Mouse (Mus musculus): ENCODE data around the gene Med16. TPM values are rescaled to one million over a fixed set of nuclear protein-coding genes. Genes with fewer than 3 reads are reported as not detected.

Gene Med16
- total RNA-seq, 2 experiments from 2014 or later = 39.7 to 50.6 TPM

Small RNA genes lying within 50 kb of the gene (microRNA-seq; reads per million reads assigned to microRNA genes)
- gene Mir6910 = not detected

Other genes starting within 250 kb of the Med16 start
- not detected for gene Madcam1, start 244.4 kb downstream of the Med16 start, total RNA-seq (2021)
- gene Tpgs1, start 239.6 kb downstream of the Med16 start, total RNA-seq (2021) = 10 to 100 TPM; 31.6 to 39.0 TPM
- gene Cdc34, start 226.7 kb downstream of the Med16 start, total RNA-seq (2021) = 10 to 100 TPM; 75.0 to 79.9 TPM
- 1 to 10 TPM in 1 of 2 experiments, under 1 TPM in 1; 0.86 to 1.0 TPM for gene Gzmm, start 219.9 kb downstream of the Med16 start, total RNA-seq (2021)
- 100 to 1,000 TPM; 558 to 568 TPM for gene Bsg, start 204.4 kb downstream of the Med16 start, total RNA-seq (2021)
- gene Hcn2, start 192.3 kb downstream of the Med16 start, total RNA-seq (2021) = 1 to 10 TPM; 4.3 to 6.0 TPM
- 10 to 100 TPM; 51.1 to 58.0 TPM for gene Polrmt, start 162.3 kb downstream of the Med16 start, total RNA-seq (2021)
- not detected for gene Fgf22, start 153.8 kb downstream of the Med16 start, total RNA-seq (2021)
- gene Rnf126, start 142.0 kb downstream of the Med16 start, total RNA-seq (2021) = 10 to 100 TPM; 53.0 to 55.2 TPM
- 10 to 100 TPM; 11.3 to 22.9 TPM for gene Fstl3, start 131.7 kb downstream of the Med16 start, total RNA-seq (2021)
- gene Prss57, start 118.0 kb downstream of the Med16 start, total RNA-seq (2021) = not detected
- 10 to 100 TPM; 75.4 to 93.7 TPM for gene Palm, start 115.4 kb downstream of the Med16 start, total RNA-seq (2021)
- gene Misp, start 87.9 kb downstream of the Med16 start, total RNA-seq (2021) = under 1 TPM in 1 of 2 experiments, not detected in 1; 0.43 TPM
- gene Ptbp1, start 54.5 kb downstream of the Med16 start, total RNA-seq (2021) = 100 to 1,000 TPM; 257 to 299 TPM
- gene Prtn3, start 34.4 kb downstream of the Med16 start, total RNA-seq (2021) = under 1 TPM; 0.50 to 0.56 TPM
- gene Plppr3, start 34.3 kb downstream of the Med16 start, total RNA-seq (2021) = under 1 TPM; 0.16 to 0.50 TPM
- gene Elane, start 22.7 kb downstream of the Med16 start, total RNA-seq (2021) = under 1 TPM; 0.30 to 0.33 TPM
- gene Cfd, start 18.1 kb downstream of the Med16 start, total RNA-seq (2021) = 1,000 to 10,000 TPM; 1,484 to 1,596 TPM
- gene Gm26602, start 1.9 kb upstream of the Med16 start, total RNA-seq (2021) = not detected
- 1 to 10 TPM; 1.2 to 1.3 TPM for gene Kiss1r, start 8.0 kb upstream of the Med16 start, total RNA-seq (2021)
- gene R3hdm4, start 12.3 kb upstream of the Med16 start, total RNA-seq (2021) = 100 to 1,000 TPM; 104 to 118 TPM
- 1 to 10 TPM; 3.0 to 4.1 TPM for gene Arid3a, start 18.1 kb upstream of the Med16 start, total RNA-seq (2021)
- gene Wdr18, start 51.2 kb upstream of the Med16 start, total RNA-seq (2021) = 10 to 100 TPM; 37.8 to 48.9 TPM
- not detected for gene Grin3b, start 61.8 kb upstream of the Med16 start, total RNA-seq (2021)
- gene Tmem259, start 75.4 kb upstream of the Med16 start, total RNA-seq (2021) = 100 to 1,000 TPM; 144 to 146 TPM
- gene Cnn2, start 79.7 kb upstream of the Med16 start, total RNA-seq (2021) = 10 to 100 TPM; 30.2 to 42.9 TPM
- 10 to 100 TPM; 20.2 to 20.3 TPM for gene Abca7, start 87.6 kb upstream of the Med16 start, total RNA-seq (2021)
- gene Arhgap45, start 107.7 kb upstream of the Med16 start, total RNA-seq (2021) = 1 to 10 TPM; 4.5 to 5.4 TPM
- 100 to 1,000 TPM in 1 of 2 experiments, 10 to 100 TPM in 1; 92.8 to 108 TPM for gene Polr2e, start 130.9 kb upstream of the Med16 start, total RNA-seq (2021)
- gene Gpx4, start 138.2 kb upstream of the Med16 start, total RNA-seq (2021) = 1,000 to 10,000 TPM; 1,198 to 1,301 TPM
- 10 to 100 TPM; 49.3 to 51.3 TPM for gene Sbno2, start 196.6 kb upstream of the Med16 start, total RNA-seq (2021)
- 100 to 1,000 TPM; 146 to 149 TPM for gene Stk11, start 206.9 kb upstream of the Med16 start, total RNA-seq (2021)
- 100 to 1,000 TPM; 561 to 735 TPM for gene Atp5d, start 229.7 kb upstream of the Med16 start, total RNA-seq (2021)
- gene Cbarp, start 231.9 kb upstream of the Med16 start, total RNA-seq (2021) = 100 to 1,000 TPM in 1 of 2 experiments, 10 to 100 TPM in 1; 57.5 to 205 TPM
- 100 to 1,000 TPM; 104 to 188 TPM for gene Midn, start 239.3 kb upstream of the Med16 start, total RNA-seq (2021)